In the genomic region with DNA sequence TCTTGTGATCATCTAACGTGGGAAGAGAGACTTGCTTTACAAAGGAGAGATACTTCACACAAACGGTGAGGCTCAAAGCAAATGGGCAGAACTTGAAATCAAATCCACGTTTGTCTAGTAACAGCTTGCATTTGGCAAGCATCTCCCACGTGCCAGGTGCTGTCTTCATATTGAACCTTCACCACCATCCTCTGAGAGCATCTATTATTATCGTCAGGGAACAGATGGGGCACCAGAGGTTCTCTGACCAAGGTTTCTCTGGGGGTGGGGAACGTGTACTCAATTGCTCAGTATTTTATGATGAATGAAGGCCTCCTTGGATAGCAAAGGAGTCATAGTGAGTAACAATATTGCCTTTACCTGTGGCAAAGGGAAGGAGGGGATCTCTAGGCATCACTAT, we compare ENCODE assay signal across 19 mouse cellular contexts.
DNase-seq lines count a peak whose midpoint lies in the region; ATAC-seq lines count a peak whose summit lies in the region.
"Had no signal": no experiment of that assay in that cellular context is flagged by ENCODE, and none has a peak within 500 bp of the region (broad histone marks: within the 10 kb centered on the region; RNA-seq: fewer than 3 reads in every experiment).

No protein-coding gene starts in this region.

- H3K9me3 ChIP-seq in forebrain, embryonic 10.5 days, result no peaks in the 10 kb centered on the region
- H3K9me3 ChIP-seq: embryonic facial prominence, embryonic 12.5 days; forebrain, embryonic 12.5 days; heart, embryonic 13.5 days; hindbrain, embryonic 12.5 days had no signal

- WGBS in forebrain, embryonic 10.5 days, result 66% methylated on average over 6 of the region's 6 CpGs

- DNase-seq in cerebellum, adult 11-12 months, result peak; percentile 44
- no peak for DNase-seq in cerebellum, adult 11 months
- DNase-seq in brain, adult 2 months (ENCODE audit: low read depth, low spot score), result peak; percentile 82
- peak; percentile 26 for DNase-seq in cerebellum, adult 8-10 months
- peak; percentile 32 to 41 for DNase-seq in cerebellum, postnatal 25 days
- no peak for DNase-seq in forebrain, embryonic 10.5 days (ENCODE audit: extremely low spot score, low spot score)
- DNase-seq: adrenal gland, postnatal 10 days; gastrocnemius, adult 2 months; gastrocnemius, postnatal 25 days; heart, postnatal 4 days had no signal

- H3K36me3 ChIP-seq in forebrain, embryonic 10.5 days (replicated peaks), result no peaks in the 10 kb centered on the region
- H3K36me3 ChIP-seq: embryonic facial prominence, embryonic 12.5 days; forebrain, embryonic 12.5 days; heart, embryonic 13.5 days; hindbrain, embryonic 12.5 days had no signal

- no peaks in the 10 kb centered on the region for H3K4me1 ChIP-seq in forebrain, embryonic 10.5 days
- H3K4me1 ChIP-seq: embryonic facial prominence, embryonic 12.5 days; forebrain, embryonic 12.5 days; heart, embryonic 13.5 days; hindbrain, embryonic 12.5 days had no signal

- H3K27me3 ChIP-seq in forebrain, embryonic 10.5 days (ENCODE audit: poor library complexity, severe bottlenecking), result no peaks in the 10 kb centered on the region
- H3K27me3 ChIP-seq: embryonic facial prominence, embryonic 12.5 days; forebrain, embryonic 12.5 days; heart, embryonic 13.5 days; hindbrain, embryonic 12.5 days had no signal

- H3K27ac ChIP-seq in forebrain, embryonic 10.5 days, result no peak overlapping the region
- H3K27ac ChIP-seq: embryonic facial prominence, embryonic 12.5 days; forebrain, embryonic 12.5 days; gastrocnemius, adult 2 months; heart, embryonic 13.5 days; hindbrain, embryonic 12.5 days had no signal

- no peak for ATAC-seq in monocyte, adult 5-6 weeks (replicated peaks; ENCODE audit: insufficient number of reproducible peaks, low FRiP score, low TSS enrichment, poor library complexity, severe bottlenecking)
- ATAC-seq: forebrain, embryonic 16.5 days; hindbrain, embryonic 16.5 days; inflammation-experienced regulatory T-cells, adult 6 months; intestine, postnatal 0 days had no signal

- H3K4me3 ChIP-seq in forebrain, embryonic 10.5 days, result no peak overlapping the region
- H3K4me3 ChIP-seq: embryonic facial prominence, embryonic 12.5 days; forebrain, embryonic 12.5 days; gastrocnemius, adult 2 months; heart, embryonic 13.5 days; hindbrain, embryonic 12.5 days had no signal

Comparison
In these comparisons a context has a peak if more than half of its experiments do, and no peak if none do; other contexts are left out.
1. DNase-seq: peak in cerebellum, adult 11-12 months (single experiment), brain, adult 2 months (single experiment), cerebellum, adult 8-10 months (single experiment) and cerebellum, postnatal 25 days (2 of 2); none in cerebellum, adult 11 months (single experiment) and forebrain, embryonic 10.5 days (single experiment).